Mouse (Mus musculus) embryonic facial prominence, embryonic 14.5 days (tissue): ENCODE measurements around the gene Tmem243. TPM values are rescaled to one million over a fixed set of nuclear protein-coding genes. Genes with fewer than 3 reads are reported as not detected.

ENCODE experiments used
- ATAC-seq: fragments of 200-750 bp; cut with Nextera tagmentation; 2 replicates; pipeline ENCODE4 v1.8.0; 2017; ENCODE audit warnings: low read depth, moderate number of reproducible peaks, moderate TSS enrichment
- DNase-seq: peaks from one replicate; pipeline ENCODE4 v3.0.0-alpha.2; 2015; ENCODE audit warnings: low spot score
- H3K27ac ChIP-seq: fragments of 300-500 bp; sonication (generic); replicated peaks from 2 replicates; pipeline ENCODE4 v1.5.1; 2014; ENCODE audit warnings: low read depth, mild to moderate bottlenecking, low read length, moderate library complexity
- H3K27me3 ChIP-seq: fragments of 300-500 bp; sonication (generic); replicated peaks from 2 replicates; pipeline ENCODE4 v1.6.1; 2014; ENCODE audit warnings: low read length; ENCODE audit not compliant: control insufficient read depth, insufficient read depth
- H3K36me3 ChIP-seq: fragments of 300-500 bp; sonication (generic); 2 replicates; pipeline ENCODE4 v1.6.1; 2014; ENCODE audit warnings: low read length, mixed read lengths; ENCODE audit not compliant: control insufficient read depth, insufficient read depth
- H3K4me1 ChIP-seq: fragments of 300-500 bp; sonication (generic); 2 replicates; pipeline ENCODE4 v1.6.1; 2014; ENCODE audit warnings: antibody characterized with exemption, low read length; ENCODE audit not compliant: control insufficient read depth, insufficient read depth
- H3K4me2 ChIP-seq: fragments of 300-500 bp; sonication (generic); 2 replicates; pipeline ENCODE4 v1.6.1; 2014; ENCODE audit warnings: low read depth, mild to moderate bottlenecking, low read length, moderate library complexity, mixed read lengths
- H3K4me3 ChIP-seq: fragments of 300-500 bp; sonication (generic); 2 replicates; pipeline ENCODE4 v1.5.1; 2014; ENCODE audit warnings: low read depth, mild to moderate bottlenecking, low read length
- H3K9ac ChIP-seq: fragments of 300-500 bp; sonication (generic); 2 replicates; pipeline ENCODE4 v1.6.1; 2014; ENCODE audit warnings: low read depth, mild to moderate bottlenecking, low read length, moderate library complexity, mixed read lengths
- H3K9me3 ChIP-seq: fragments of 300-500 bp; sonication (generic); 2 replicates; pipeline ENCODE4 v1.6.1; 2016; ENCODE audit warnings: low read length; ENCODE audit not compliant: control insufficient read depth
- WGBS: fragments of 180-500 bp; shearing (Covaris S2); extraction: QIAGEN DNeasy Blood & Tissue Kit; methylation state at CpG from one replicate; pipeline ENCODE4 v1.1.7; 2014; 5-methylcytosine and 5-hydroxymethylcytosine counted together
- polyA plus RNA-seq: library from polyadenylated mRNA; unstranded; fragments of >200 nt; fragmentation: Nextera tagmentation; extraction: Ambion mirVana; gene quantifications from 2 replicates; pipeline ENCODE4 v1.2.1, GENCODE M21; 2014

Gene Tmem243
- 12.9 and 13.3 TPM in 2 replicates for polyA plus RNA-seq

DNA sequence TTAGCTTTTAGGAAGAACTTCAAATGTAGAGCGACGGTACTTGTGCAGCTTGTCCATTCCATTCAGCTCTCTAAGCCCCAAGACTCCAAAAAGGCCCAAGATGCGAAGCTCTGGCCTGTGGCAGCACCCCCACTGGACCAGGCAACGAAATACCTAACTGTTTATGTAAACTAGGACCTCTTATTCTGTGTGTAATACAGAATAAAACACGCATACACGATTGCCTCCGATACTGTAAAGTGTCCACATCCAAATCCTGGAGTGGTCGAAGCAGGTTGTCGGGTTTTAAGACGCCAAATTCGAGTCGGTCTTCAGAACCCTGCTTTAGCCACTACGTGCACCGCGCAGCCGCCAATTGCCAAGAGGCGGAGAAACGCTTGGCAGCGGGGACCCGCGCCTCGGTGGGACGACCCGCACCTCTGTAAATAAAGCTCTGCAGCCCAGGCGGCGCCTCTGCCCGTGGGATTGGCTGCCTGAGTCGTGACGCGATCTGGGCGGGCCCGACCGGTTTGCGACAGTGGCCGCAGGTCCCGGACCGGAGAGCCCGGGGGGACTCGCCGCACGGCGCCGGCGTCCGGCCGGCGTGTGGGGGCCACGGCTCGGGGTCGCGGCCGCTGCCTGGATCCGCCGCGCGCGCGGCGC, at the start of gene Tmem243:
Gene Tmem243, plus strand, starts transcription at position 462 of the 642 bp plus-strand sequence.
- peaks cover 7% of the 10 kb centered on the region for H3K9me3 ChIP-seq
- no peaks in the 10 kb centered on the region for H3K4me1 ChIP-seq
- peak; percentile 97 for ATAC-seq
- peak; percentile 93 for DNase-seq
- peak within 1 kb of the TSS; percentile 74 for H3K4me2 ChIP-seq
- no peak within 1 kb of the TSS; the same call in 1 of the 2 replicates for H3K27ac ChIP-seq
- peak within 1 kb of the TSS; percentile 90 for H3K4me3 ChIP-seq
- 1% methylated on average over 23 of the region's 59 CpGs for WGBS
- peak within 1 kb of the TSS; percentile 79 for H3K9ac ChIP-seq
- peaks cover 20% of the 10 kb centered on the region for H3K27me3 ChIP-seq
- no peaks in the 10 kb centered on the region for H3K36me3 ChIP-seq

DNA sequence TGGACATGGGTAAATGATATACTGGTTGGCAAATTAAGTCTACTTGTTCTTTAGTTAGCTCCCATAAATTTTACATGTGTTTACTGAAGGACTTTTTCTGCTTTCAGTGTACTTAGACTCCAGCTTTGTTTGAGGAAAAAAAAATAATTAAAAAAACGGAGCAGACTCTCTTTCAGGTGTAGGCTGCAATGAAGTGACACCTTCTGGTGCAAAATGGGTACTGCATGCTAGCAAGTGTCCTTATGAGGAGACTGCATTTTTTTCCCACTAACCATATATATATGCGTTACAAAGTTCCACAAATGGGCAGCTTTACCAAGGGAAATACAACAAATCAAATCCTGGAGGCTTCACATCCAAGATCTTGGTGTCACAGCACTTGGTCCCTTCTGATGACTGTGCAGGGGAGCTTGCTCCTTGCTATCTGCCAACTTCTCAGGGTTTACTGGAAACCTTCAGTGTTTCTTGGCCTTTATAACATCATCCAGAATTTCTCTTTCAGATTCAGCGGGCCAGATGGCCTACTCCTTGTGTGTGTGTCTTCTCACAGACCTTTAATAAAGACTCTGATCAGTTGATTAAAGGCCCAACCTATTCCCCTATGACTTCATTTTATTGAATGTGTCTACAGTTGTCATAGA, 44.3 kb upstream of the Tmem243 start:
- Histone ChIP-seq H3K4me1 (no peaks in the 10 kb centered on the region), H3K9ac (no peak overlapping the region), H3K4me2 (no peak overlapping the region), H3K36me3 (no peaks in the 10 kb centered on the region), H3K27ac (no peak overlapping the region), H3K4me3 (no peak overlapping the region), H3K27me3 (no peaks in the 10 kb centered on the region), H3K9me3 (no peaks in the 10 kb centered on the region)
- 26% methylated on average over 3 of the region's 3 CpGs for WGBS
- 0 out of 2 replicates have a peak, but pooled peaks have one; percentile 33 for ATAC-seq
- peak; percentile 80 for DNase-seq

DNA sequence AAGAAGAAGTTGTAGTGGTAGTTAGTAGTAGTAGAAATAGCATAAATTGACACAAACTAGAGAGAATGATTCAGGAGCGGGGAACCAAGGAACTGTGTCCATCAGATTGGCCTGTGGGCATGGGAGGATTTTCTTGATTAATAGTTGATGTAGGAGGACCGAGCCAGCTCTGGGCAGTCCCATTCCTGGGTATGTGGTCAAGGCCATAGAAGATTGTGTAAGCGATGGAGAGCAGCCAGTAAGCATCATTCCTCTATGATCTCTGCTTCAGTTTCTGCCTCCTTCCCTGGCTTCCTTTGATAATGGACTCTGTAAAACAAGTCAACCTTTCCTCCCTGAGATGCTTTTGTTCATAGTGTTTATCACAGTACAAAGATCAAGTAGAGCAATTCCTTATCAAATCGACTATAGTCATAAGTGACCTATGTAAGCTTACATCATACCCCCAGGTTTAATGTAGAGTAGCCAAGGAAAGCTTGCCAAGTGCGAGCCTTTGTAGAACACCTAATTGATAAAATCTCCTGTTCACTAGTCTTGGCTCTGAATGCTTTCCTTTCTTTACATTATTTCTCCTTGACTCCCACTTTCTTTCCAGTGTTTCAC, 43.1 kb upstream of the Tmem243 start:
- no peak overlapping the region for H3K4me2 ChIP-seq
- 84% methylated on average over 5 of the region's 5 CpGs for WGBS
- H3K27me3 ChIP-seq, result no peaks in the 10 kb centered on the region
- no peak overlapping the region for H3K27ac ChIP-seq
- no peak overlapping the region for H3K4me3 ChIP-seq
- H3K36me3 ChIP-seq, result no peaks in the 10 kb centered on the region
- no peaks in the 10 kb centered on the region for H3K4me1 ChIP-seq
- no peaks in the 10 kb centered on the region for H3K9me3 ChIP-seq
- no peak overlapping the region for H3K9ac ChIP-seq
- DNase-seq, result no peak
- no peak for ATAC-seq

GRCm38 (mm10) chr5:9059303-9060023, 41.0 kb upstream of the Tmem243 start:
- no peaks in the 10 kb centered on the region for H3K27me3 ChIP-seq
- DNase-seq, result no peak
- no peaks in the 10 kb centered on the region for H3K36me3 ChIP-seq
- no peak overlapping the region for H3K9ac ChIP-seq
- ATAC-seq, result no peak
- no peak overlapping the region for H3K4me3 ChIP-seq
- no peaks in the 10 kb centered on the region for H3K4me1 ChIP-seq
- H3K27ac ChIP-seq, result no peak overlapping the region
- no peaks in the 10 kb centered on the region for H3K9me3 ChIP-seq
- no peak overlapping the region for H3K4me2 ChIP-seq
- WGBS, result 74% methylated on average over 6 of the region's 6 CpGs

DNA sequence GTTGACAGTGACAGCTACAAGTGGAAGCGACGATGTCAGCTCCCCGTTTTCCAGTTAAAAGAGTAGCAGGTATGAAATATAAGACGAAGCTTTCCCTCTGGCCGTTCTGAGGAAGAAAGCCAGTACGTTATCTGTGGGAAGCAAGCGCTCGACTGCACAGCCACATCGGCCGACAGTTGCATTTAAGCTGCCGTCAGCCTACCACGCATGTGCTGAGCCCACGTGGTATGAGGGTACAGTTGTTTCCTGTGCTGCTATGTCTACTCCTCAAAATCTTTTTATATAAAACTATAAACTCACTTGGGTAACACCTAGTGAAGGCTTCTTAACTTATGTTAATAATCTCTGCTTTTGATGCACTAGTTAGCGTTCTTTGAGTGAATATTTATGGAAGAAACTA, 40.2 kb upstream of the Tmem243 start:
- H3K27ac ChIP-seq, result no peak overlapping the region
- H3K9ac ChIP-seq, result no peak overlapping the region
- WGBS, result 85% methylated on average over 14 of the region's 14 CpGs
- H3K4me2 ChIP-seq, result no peak overlapping the region
- no peaks in the 10 kb centered on the region for H3K4me1 ChIP-seq
- ATAC-seq (no peak), DNase-seq (no peak)
- no peak overlapping the region for H3K4me3 ChIP-seq
- no peaks in the 10 kb centered on the region for H3K27me3 ChIP-seq
- no peaks in the 10 kb centered on the region for H3K36me3 ChIP-seq
- no peaks in the 10 kb centered on the region for H3K9me3 ChIP-seq

GRCm38 (mm10) chr5:9064217-9064616, 36.3 kb upstream of the Tmem243 start:
- WGBS, result 93% methylated on average over 1 of the region's 1 CpGs
- no peak overlapping the region for H3K4me2 ChIP-seq

GRCm38 (mm10) chr5:9068886-9069285, 31.6 kb upstream of the Tmem243 start:
- no peaks in the 10 kb centered on the region for H3K4me1 ChIP-seq
- H3K27ac ChIP-seq, result no peak overlapping the region
- WGBS, result 52% methylated on average over 2 of the region's 2 CpGs
- no peak overlapping the region for H3K4me3 ChIP-seq
- peak; percentile 48 for DNase-seq
- no peak overlapping the region for H3K4me2 ChIP-seq
- no peaks in the 10 kb centered on the region for H3K27me3 ChIP-seq
- no peak overlapping the region for H3K9ac ChIP-seq
- ATAC-seq, result no peak
- no peaks in the 10 kb centered on the region for H3K36me3 ChIP-seq
- H3K9me3 ChIP-seq, result no peaks in the 10 kb centered on the region

More at GRCm38 (mm10) chr5:9064217-9064616, 36.3 kb upstream of the Tmem243 start:
- H3K36me3 ChIP-seq, result no peaks in the 10 kb centered on the region
- H3K9me3 ChIP-seq, result no peaks in the 10 kb centered on the region
- H3K27me3 ChIP-seq, result no peaks in the 10 kb centered on the region
- H3K27ac ChIP-seq, result no peak overlapping the region
- DNase-seq (no peak), ATAC-seq (no peak)
- H3K9ac ChIP-seq, result no peak overlapping the region
- no peaks in the 10 kb centered on the region for H3K4me1 ChIP-seq
- no peak overlapping the region for H3K4me3 ChIP-seq

DNA sequence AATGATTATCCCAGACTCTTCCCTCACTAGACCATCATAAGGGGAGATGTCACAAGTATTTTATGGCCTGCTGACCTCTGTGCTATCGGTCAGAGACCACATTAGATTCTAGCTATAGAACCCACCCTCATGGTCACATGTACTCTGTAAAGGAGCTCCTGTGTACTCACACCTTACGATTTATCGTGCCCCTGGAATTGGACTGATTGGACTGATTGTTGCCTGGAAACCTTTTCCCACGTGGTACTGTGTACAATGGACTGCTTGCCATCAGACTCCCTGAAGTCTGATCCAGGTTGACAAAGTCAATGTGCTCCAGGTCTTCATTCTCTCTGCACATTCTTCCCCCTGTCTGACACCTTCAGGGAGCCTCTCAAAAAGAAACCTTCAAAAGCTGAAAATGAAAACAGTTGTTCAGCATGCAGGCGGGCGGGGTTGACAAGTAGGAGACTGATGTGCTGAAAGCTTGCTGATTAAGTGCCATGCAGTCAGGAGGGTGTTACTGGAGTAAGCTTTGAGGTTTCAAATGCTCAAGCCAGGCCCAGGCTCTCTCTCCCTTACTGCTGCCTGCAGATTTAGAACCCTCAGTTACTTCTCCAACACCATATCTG, 30.8 kb upstream of the Tmem243 start:
- no peak overlapping the region for H3K27ac ChIP-seq
- no peaks in the 10 kb centered on the region for H3K36me3 ChIP-seq
- DNase-seq, result no peak
- H3K9ac ChIP-seq, result no peak overlapping the region
- H3K4me1 ChIP-seq, result no peaks in the 10 kb centered on the region
- 67% methylated on average over 6 of the region's 6 CpGs for WGBS
- no peak overlapping the region for H3K4me2 ChIP-seq
- H3K9me3 ChIP-seq, result no peaks in the 10 kb centered on the region
- no peak for ATAC-seq
- no peak overlapping the region for H3K4me3 ChIP-seq
- no peaks in the 10 kb centered on the region for H3K27me3 ChIP-seq
